Mouse (Mus musculus) CH12.LX (cell line): Measurements from ENCODE around the gene Sost. TPM values are rescaled to one million over a fixed set of nuclear protein-coding genes. Genes with fewer than 3 reads are reported as not detected.

Source experiments
- DNase-seq: peaks from one replicate; pipeline ENCODE4 v3.0.0-alpha.2; 2013; ENCODE audit errors: extremely low read depth
- H3K27ac ChIP-seq: 2 replicates; pipeline ENCODE4 v1.5.1; 2012; ENCODE audit warnings: low read depth, mild to moderate bottlenecking, control low read depth, moderate library complexity; ENCODE audit not compliant: insufficient read depth
- H3K27me3 ChIP-seq: replicated peaks from 2 replicates; pipeline ENCODE3; 2012; ENCODE audit warnings: inconsistent platforms
- H3K36me3 ChIP-seq, 2 experiments: replicated peaks in 1 of 2; 2 replicates each; pipeline versions ENCODE3 to v1.6.1; 2012; ENCODE audit warnings: inconsistent platforms in 1 of 2, low read length in 1 of 2, mild to moderate bottlenecking in 1 of 2, mixed read lengths in 1 of 2, moderate library complexity in 1 of 2; ENCODE audit not compliant: control insufficient read depth in 1 of 2, insufficient read depth in 1 of 2
- H3K4me1 ChIP-seq, 2 experiments: 2 replicates each; pipeline ENCODE4 v1.6.1; 2012; ENCODE audit warnings: inconsistent platforms in 1 of 2, moderate library complexity in 1 of 2; ENCODE audit not compliant: insufficient read depth in 2 of 2, control insufficient read depth in 1 of 2
- H3K4me2 ChIP-seq: 2 replicates; pipeline ENCODE4 v1.6.1; 2012; ENCODE audit warnings: low read depth, mild to moderate bottlenecking, control low read depth; ENCODE audit not compliant: poor library complexity, insufficient read depth, severe bottlenecking
- H3K4me3 ChIP-seq, 3 experiments: fragments of 150-350 bp in 1 of 3; sonication (generic) in 1 of 3; replicated peaks in 1 of 3; 2 replicates each; pipeline versions ENCODE3 to v1.5.1; 2011 to 2012; ENCODE audit warnings: low read depth in 2 of 3, low read length in 2 of 3, mild to moderate bottlenecking in 2 of 3, moderate library complexity in 2 of 3, control low read depth in 1 of 3, improper control_type of control experiment in 1 of 3, inconsistent platforms in 1 of 3, mixed read lengths in 1 of 3; ENCODE audit not compliant: poor library complexity in 1 of 3
- H3K79me2 ChIP-seq: replicated peaks from 2 replicates; pipeline ENCODE4 v1.6.1; 2012; ENCODE audit warnings: mild to moderate bottlenecking, moderate library complexity; ENCODE audit not compliant: control insufficient read depth, poor library complexity, insufficient read depth, severe bottlenecking; ENCODE audit errors: extremely low read depth
- H3K9ac ChIP-seq: 2 replicates; pipeline ENCODE4 v1.6.1; 2012; ENCODE audit warnings: low read depth, mild to moderate bottlenecking, control low read depth, moderate library complexity; ENCODE audit not compliant: insufficient read depth
- H3K9me3 ChIP-seq: replicated peaks from 2 replicates; pipeline ENCODE3; 2012; ENCODE audit warnings: low read length, inconsistent platforms, mixed read lengths
- BHLHE40 ChIP-seq: IDR thresholded peaks from 2 replicates; pipeline ENCODE4 v1.6.1; 2011; ENCODE audit warnings: mild to moderate bottlenecking, low read depth, low read length, improper control_type of control experiment
- CTCF ChIP-seq, 2 experiments: IDR thresholded peaks in 1 of 2; conservative IDR thresholded peaks in 1 of 2; 2 replicates each; pipeline ENCODE4 v1.5.1; 2011 to 2012; ENCODE audit warnings: low read depth in 2 of 2, low read length in 2 of 2, improper control_type of control experiment in 1 of 2, inconsistent platforms in 1 of 2, mild to moderate bottlenecking in 1 of 2, moderate library complexity in 1 of 2
- ELF1 ChIP-seq: IDR thresholded peaks from 2 replicates; pipeline ENCODE4 v1.6.1; 2014; ENCODE audit warnings: low read depth, mild to moderate bottlenecking, inconsistent platforms, low read length, improper control_type of control experiment
- EP300 ChIP-seq: IDR thresholded peaks from 2 replicates; pipeline ENCODE4 v1.6.1; 2011; ENCODE audit warnings: low read length, improper control_type of control experiment
- ETS1 ChIP-seq: conservative IDR thresholded peaks from 2 replicates; pipeline ENCODE4 v1.6.1; 2012; ENCODE audit warnings: low read depth, mild to moderate bottlenecking, inconsistent platforms, low read length, improper control_type of control experiment, moderate library complexity
- JUN ChIP-seq: IDR thresholded peaks from 2 replicates; pipeline ENCODE4 v1.6.1; 2011; ENCODE audit warnings: low read depth, mild to moderate bottlenecking, low read length, improper control_type of control experiment, moderate library complexity; ENCODE audit not compliant: insufficient read depth
- MAFK ChIP-seq: IDR thresholded peaks from 2 replicates; pipeline ENCODE4 v1.6.1; 2011; ENCODE audit warnings: low read length, improper control_type of control experiment; ENCODE audit not compliant: insufficient replicate concordance
- MAZ ChIP-seq: IDR thresholded peaks from 2 replicates; pipeline ENCODE4 v1.6.1; 2012; ENCODE audit warnings: low read depth, mild to moderate bottlenecking, inconsistent platforms, low read length, improper control_type of control experiment, moderate library complexity
- MEF2A ChIP-seq: IDR thresholded peaks from 2 replicates; pipeline ENCODE4 v1.6.1; 2014; ENCODE audit warnings: low read depth, mild to moderate bottlenecking, inconsistent platforms, low read length, improper control_type of control experiment, borderline replicate concordance
- MXI1 ChIP-seq: IDR thresholded peaks from 2 replicates; pipeline ENCODE4 v1.6.1; 2011; ENCODE audit warnings: mild to moderate bottlenecking, low read depth, low read length, improper control_type of control experiment
- MYC ChIP-seq: IDR thresholded peaks from 2 replicates; pipeline ENCODE4 v1.6.1; 2011; ENCODE audit warnings: low read depth, mild to moderate bottlenecking, improper control_type of control experiment, low read length
- NELFE ChIP-seq: IDR thresholded peaks from 2 replicates; pipeline ENCODE4 v1.6.1; 2011; ENCODE audit warnings: low read depth, low read length, improper control_type of control experiment
- NRF1 ChIP-seq: IDR thresholded peaks from 2 replicates; pipeline ENCODE4 v1.6.1; 2014; ENCODE audit warnings: low read depth, mild to moderate bottlenecking, inconsistent platforms, low read length, improper control_type of control experiment, moderate library complexity
- PAX5 ChIP-seq: IDR thresholded peaks from 2 replicates; pipeline ENCODE4 v1.6.1; 2012; ENCODE audit warnings: low read length, inconsistent platforms, mixed read lengths
- POLR2A ChIP-seq: IDR thresholded peaks from 2 replicates; pipeline ENCODE4 v1.6.1; 2011; ENCODE audit warnings: low read depth, mild to moderate bottlenecking, improper control_type of control experiment, low read length
- POLR2AphosphoS2 ChIP-seq: IDR thresholded peaks from 2 replicates; pipeline ENCODE4 v1.6.1; 2011; ENCODE audit warnings: low read depth, low read length, improper control_type of control experiment
- RCOR1 ChIP-seq: conservative IDR thresholded peaks from 2 replicates; pipeline ENCODE4 v1.6.1; 2012; ENCODE audit warnings: low read depth, mild to moderate bottlenecking, inconsistent platforms, low read length, improper control_type of control experiment
- SIN3A ChIP-seq: IDR thresholded peaks from 2 replicates; pipeline ENCODE4 v1.6.1; 2012; ENCODE audit warnings: low read length, improper control_type of control experiment, inconsistent platforms
- TBP ChIP-seq: conservative IDR thresholded peaks from 2 replicates; pipeline ENCODE4 v1.6.1; 2011; ENCODE audit warnings: low read depth, low read length, improper control_type of control experiment
- TCF12 ChIP-seq: IDR thresholded peaks from 2 replicates; pipeline ENCODE4 v1.6.1; 2014; ENCODE audit warnings: low read depth, mild to moderate bottlenecking, inconsistent platforms, low read length, improper control_type of control experiment
- ZNF384 ChIP-seq: IDR thresholded peaks from 2 replicates; pipeline ENCODE4 v1.6.1; 2012; ENCODE audit warnings: low read depth, low read length, improper control_type of control experiment, inconsistent platforms
- dilution Hi-C: fragments of 300-500 bp; cut with MboI; formaldehyde crosslinking; loops from 2 replicates; pipeline ENCODE4 v1.14.3; 2020; ENCODE audit warnings: low sequenced_read_pairs; ENCODE audit not compliant: extremely low pct_unique_long_range_greater_than_20kb, extremely low pct_ligation_motif_present
- in situ Hi-C: fragments of 300-500 bp; cut with MboI; formaldehyde crosslinking; loops from 3 replicates; pipeline ENCODE4 v1.14.3; 2019; ENCODE audit warnings: low sequenced_read_pairs, low pct_ligation_motif_present, low pct_unique_long_range_greater_than_20kb, mixed read lengths
- polyA plus RNA-seq: library from polyadenylated mRNA; unstranded; fragments of >175 nt; gene quantifications from 2 replicates; pipeline ENCODE4 v1.2.1, GENCODE M21; 2012; ENCODE audit warnings: low read depth; ENCODE audit not compliant: insufficient read length
- total RNA-seq, 2 experiments: library from RNA; depleted of rRNA; stranded (reverse); fragments of 300-350 nt in 1 of 2; fragments of >200 nt in 1 of 2; gene quantifications; 2 replicates each; pipeline ENCODE4 v1.2.3; 2012 to 2014

The Sost gene
- total and polyA plus RNA-seq, 3 experiments = not detected

- peaks cover 87% of the 10 kb centered on the region for H3K27me3 ChIP-seq
Measured at GRCm38 (mm10) chr11:102008372-102008771, 41.6 kb upstream of the Sost start.

GRCm38 (mm10) chr11:102006688-102007087 is 39.9 kb upstream of the Sost start:
- in situ Hi-C loops = no loop called here
- TF ChIP-seq MEF2A (no peak), JUN (no peak), ZNF384 (no peak), ETS1 (no peak), POLR2A (no peak), POLR2AphosphoS2 (no peak), NELFE (no peak), EP300 (no peak)
- TF ChIP-seq, all 38 proteins: peak for 0
- Histone ChIP-seq H3K9me3 (peaks cover 3% of the 10 kb centered on the region), H3K27me3 (peaks cover 80% of the 10 kb centered on the region), H3K36me3 (no peaks in the 10 kb centered on the region), H3K9ac (no peak overlapping the region), H3K4me1 (peaks cover 0 to 9% of the 10 kb centered on the region in 2 experiments; a peak in 2 of 4 replicates), H3K79me2 (no peaks in the 10 kb centered on the region), H3K27ac (no peak overlapping the region), H3K4me2 (no peak overlapping the region), H3K4me3 (no peak overlapping the region)
- dilution Hi-C loops = no loop called here
- DNase-seq = no peak

More at GRCm38 (mm10) chr11:102008372-102008771, 41.6 kb upstream of the Sost start:
- in situ Hi-C loops = no loop called here
- Histone ChIP-seq H3K9me3 (peaks cover 3% of the 10 kb centered on the region), H3K36me3 (no peaks in the 10 kb centered on the region), H3K4me2 (no peak overlapping the region), H3K9ac (no peak overlapping the region), H3K4me3 (no peak overlapping the region), H3K4me1 (peaks cover 0 to 9% of the 10 kb centered on the region in 2 experiments; a peak in 2 of 4 replicates), H3K79me2 (no peaks in the 10 kb centered on the region), H3K27ac (no peak overlapping the region)
- DNase-seq = no peak
- dilution Hi-C loops = no loop called here
- TF ChIP-seq TBP (no peak), MYC (no peak), NRF1 (no peak), MXI1 (no peak), MAFK (no peak), BHLHE40 (no peak), PAX5 (no peak), SIN3A (no peak), MAZ (no peak), NELFE (no peak), ELF1 (no peak), CTCF (conservative IDR thresholded peaks at IDR 0.05 in 1 of 2, IDR thresholded peaks at IDR 0.05 in 1 of 2; ENCODE audit: low read depth in 2 of 2, low read length in 2 of 2) (no peak), POLR2A (no peak), TCF12 (no peak), ZNF384 (no peak), RCOR1 (no peak)
